Mouse (Mus musculus): ENCODE results near the gene Odf3b. TPM values are rescaled to one million over a fixed set of nuclear protein-coding genes. Genes with fewer than 3 reads are reported as not detected.

Gene Odf3b
- polyA plus RNA-seq, 1 experiment, result not detected

GRCm38 (mm10) chr15:89372068-89372467 is 7.0 kb downstream of the Odf3b start:
- Histone ChIP-seq H3K27ac (ENCODE audit: insufficient read depth, low read length) (no peak overlapping the region), H3K4me1 (ENCODE audit: control insufficient read depth, insufficient read depth, low read length) (no peaks in the 10 kb centered on the region; the same call in 1 of the 2 replicates), H3K4me3 (ENCODE audit: insufficient read depth, low read length) (no peak overlapping the region)
- TF ChIP-seq POLR2A (IDR thresholded peaks at IDR 0.05; ENCODE audit: low read depth, low read length) (no peak), CTCF (IDR thresholded peaks at IDR 0.05; ENCODE audit: borderline replicate concordance, insufficient read depth, low read length) (no peak)

- TF ChIP-seq POLR2A (IDR thresholded peaks at IDR 0.05; ENCODE audit: low read depth, low read length) (no peak), CTCF (IDR thresholded peaks at IDR 0.05; ENCODE audit: borderline replicate concordance, insufficient read depth, low read length) (no peak)
Observed at GRCm38 (mm10) chr15:89365141-89365551, 13.9 kb downstream of the Odf3b start.

GRCm38 (mm10) chr15:89363051-89363450 is 16.0 kb downstream of the Odf3b start:
- TF ChIP-seq CTCF (IDR thresholded peaks at IDR 0.05; ENCODE audit: borderline replicate concordance, insufficient read depth, low read length), result no peak
- no peak for TF ChIP-seq POLR2A (IDR thresholded peaks at IDR 0.05; ENCODE audit: low read depth, low read length)
- Histone ChIP-seq H3K4me3 (ENCODE audit: insufficient read depth, low read length) (no peak overlapping the region), H3K4me1 (ENCODE audit: control insufficient read depth, insufficient read depth, low read length) (no peaks in the 10 kb centered on the region), H3K27ac (ENCODE audit: insufficient read depth, low read length) (no peak overlapping the region)

More at GRCm38 (mm10) chr15:89365141-89365551, 13.9 kb downstream of the Odf3b start:
- Histone ChIP-seq H3K27ac (ENCODE audit: insufficient read depth, low read length) (no peak overlapping the region), H3K4me3 (ENCODE audit: insufficient read depth, low read length) (no peak overlapping the region), H3K4me1 (ENCODE audit: control insufficient read depth, insufficient read depth, low read length) (no peaks in the 10 kb centered on the region)

GRCm38 (mm10) chr15:89358784-89359183 is 20.3 kb downstream of the Odf3b start:
- H3K4me3 ChIP-seq (ENCODE audit: insufficient read depth, low read length), result no peak overlapping the region
- H3K4me1 ChIP-seq (ENCODE audit: control insufficient read depth, insufficient read depth, low read length), result no peaks in the 10 kb centered on the region
- H3K27ac ChIP-seq (ENCODE audit: insufficient read depth, low read length), result no peak overlapping the region
- TF ChIP-seq CTCF (IDR thresholded peaks at IDR 0.05; ENCODE audit: borderline replicate concordance, insufficient read depth, low read length) (no peak), POLR2A (IDR thresholded peaks at IDR 0.05; ENCODE audit: low read depth, low read length) (no peak)

- H3K4me3 ChIP-seq (ENCODE audit: insufficient read depth, low read length), result peak overlapping the region; percentile 85
- peak overlapping the region; percentile 74 for H3K27ac ChIP-seq (ENCODE audit: insufficient read depth, low read length)
- H3K4me1 ChIP-seq (ENCODE audit: control insufficient read depth, insufficient read depth, low read length), result no peaks in the 10 kb centered on the region
- TF ChIP-seq CTCF (IDR thresholded peaks at IDR 0.05; ENCODE audit: borderline replicate concordance, insufficient read depth, low read length) (no peak), POLR2A (IDR thresholded peaks at IDR 0.05; ENCODE audit: low read depth, low read length) (peak; percentile 56)
Observed at GRCm38 (mm10) chr15:89356372-89356771, 22.7 kb downstream of the Odf3b start.

GRCm38 (mm10) chr15:89355241-89356187 is 23.6 kb downstream of the Odf3b start, which contains the start of the genes Lmf2 and Ncaph2:
Lmf2 (minus strand) TSS chr15:89355659.
Ncaph2 (plus strand) TSS chr15:89355719.
- H3K4me1 ChIP-seq (ENCODE audit: control insufficient read depth, insufficient read depth, low read length), result no peaks in the 10 kb centered on the region
- H3K27ac ChIP-seq (ENCODE audit: insufficient read depth, low read length), result peak within 1 kb of the TSS; percentile 74
- peak within 1 kb of the TSS; percentile 85 for H3K4me3 ChIP-seq (ENCODE audit: insufficient read depth, low read length)
- TF ChIP-seq CTCF (IDR thresholded peaks at IDR 0.05; ENCODE audit: borderline replicate concordance, insufficient read depth, low read length) (no peak), POLR2A (IDR thresholded peaks at IDR 0.05; ENCODE audit: low read depth, low read length) (peak; percentile 85)

- Histone ChIP-seq H3K4me3 (ENCODE audit: insufficient read depth, low read length) (peak overlapping the region; percentile 83), H3K27ac (ENCODE audit: insufficient read depth, low read length) (no peak overlapping the region), H3K4me1 (ENCODE audit: control insufficient read depth, insufficient read depth, low read length) (no peaks in the 10 kb centered on the region)
- TF ChIP-seq CTCF (IDR thresholded peaks at IDR 0.05; ENCODE audit: borderline replicate concordance, insufficient read depth, low read length) (no peak), POLR2A (IDR thresholded peaks at IDR 0.05; ENCODE audit: low read depth, low read length) (no peak)
Observed at GRCm38 (mm10) chr15:89354455-89354854, 24.6 kb downstream of the Odf3b start.

- Histone ChIP-seq H3K4me1 (ENCODE audit: control insufficient read depth, insufficient read depth, low read length) (no peaks in the 10 kb centered on the region), H3K27ac (ENCODE audit: insufficient read depth, low read length) (no peak overlapping the region), H3K4me3 (ENCODE audit: insufficient read depth, low read length) (no peak overlapping the region)
- no peak for TF ChIP-seq POLR2A (IDR thresholded peaks at IDR 0.05; ENCODE audit: low read depth, low read length)
- no peak for TF ChIP-seq CTCF (IDR thresholded peaks at IDR 0.05; ENCODE audit: borderline replicate concordance, insufficient read depth, low read length)
Observed at GRCm38 (mm10) chr15:89353837-89354236, 25.2 kb downstream of the Odf3b start.

- H3K4me3 ChIP-seq (ENCODE audit: insufficient read depth, low read length), result no peak overlapping the region
- H3K4me1 ChIP-seq (ENCODE audit: control insufficient read depth, insufficient read depth, low read length), result no peaks in the 10 kb centered on the region
- no peak for TF ChIP-seq POLR2A (IDR thresholded peaks at IDR 0.05; ENCODE audit: low read depth, low read length)
- TF ChIP-seq CTCF (IDR thresholded peaks at IDR 0.05; ENCODE audit: borderline replicate concordance, insufficient read depth, low read length), result no peak
- no peak overlapping the region for H3K27ac ChIP-seq (ENCODE audit: insufficient read depth, low read length)
Observed at GRCm38 (mm10) chr15:89352795-89353194, 26.3 kb downstream of the Odf3b start.

- Histone ChIP-seq H3K27ac (ENCODE audit: insufficient read depth, low read length) (no peak overlapping the region), H3K4me1 (ENCODE audit: control insufficient read depth, insufficient read depth, low read length) (no peaks in the 10 kb centered on the region), H3K4me3 (ENCODE audit: insufficient read depth, low read length) (no peak overlapping the region)
- TF ChIP-seq POLR2A (IDR thresholded peaks at IDR 0.05; ENCODE audit: low read depth, low read length) (no peak), CTCF (IDR thresholded peaks at IDR 0.05; ENCODE audit: borderline replicate concordance, insufficient read depth, low read length) (no peak)
Observed at GRCm38 (mm10) chr15:89352054-89352453, 27.0 kb downstream of the Odf3b start.

Measured in embryonic fibroblast, embryonic 13.5 days (primary cell).